Mouse (Mus musculus) embryonic facial prominence, embryonic 15.5 days (tissue): ENCODE results near the gene Sfta2. TPM values are rescaled to one million over a fixed set of nuclear protein-coding genes. Genes with fewer than 3 reads are reported as not detected.

ENCODE experiments used
- ATAC-seq: fragments of 200-750 bp; cut with Nextera tagmentation; 2 replicates; pipeline ENCODE4 v1.8.0; 2017; ENCODE audit warnings: low read depth, moderate TSS enrichment; ENCODE audit not compliant: insufficient number of reproducible peaks, low FRiP score, low TSS enrichment
- H3K27ac ChIP-seq: fragments of 300-500 bp; sonication (generic); replicated peaks from 2 replicates; pipeline ENCODE4 v1.5.1; 2015; ENCODE audit warnings: mild to moderate bottlenecking, inconsistent platforms
- H3K27me3 ChIP-seq: fragments of 300-500 bp; sonication (generic); 2 replicates; pipeline ENCODE4 v1.6.1; 2015; ENCODE audit warnings: inconsistent platforms
- H3K36me3 ChIP-seq: fragments of 300-500 bp; sonication (generic); 2 replicates; pipeline ENCODE4 v1.6.1; 2015; ENCODE audit warnings: mild to moderate bottlenecking, inconsistent platforms
- H3K4me1 ChIP-seq: fragments of 300-500 bp; sonication (generic); 2 replicates; pipeline ENCODE4 v1.6.1; 2015; ENCODE audit warnings: inconsistent platforms
- H3K4me2 ChIP-seq: fragments of 300-500 bp; sonication (generic); replicated peaks from 2 replicates; pipeline ENCODE4 v1.6.1; 2015; ENCODE audit warnings: mild to moderate bottlenecking, inconsistent platforms
- H3K4me3 ChIP-seq: fragments of 300-500 bp; sonication (generic); replicated peaks from 2 replicates; pipeline ENCODE4 v1.5.1; 2015; ENCODE audit warnings: mild to moderate bottlenecking, inconsistent platforms
- H3K9ac ChIP-seq: fragments of 300-500 bp; sonication (generic); 2 replicates; pipeline ENCODE4 v1.6.1; 2015; ENCODE audit warnings: inconsistent platforms
- H3K9me3 ChIP-seq: fragments of 300-500 bp; sonication (generic); replicated peaks from 2 replicates; pipeline ENCODE4 v1.6.1; 2016; ENCODE audit warnings: inconsistent platforms
- WGBS: fragments of 180-500 bp; shearing (Covaris S2); methylation state at CpG from one replicate; pipeline ENCODE4 v1.1.7; 2015; 5-methylcytosine and 5-hydroxymethylcytosine counted together
- polyA plus RNA-seq: library from polyadenylated mRNA; unstranded; fragments of >200 nt; fragmentation: Nextera tagmentation; extraction: Ambion mirVana; gene quantifications from 2 replicates; pipeline ENCODE4 v1.2.1, GENCODE M21; 2015

Sfta2 gene
- polyA plus RNA-seq, 1 experiment from 2014 or later: 0.81 TPM

- peaks cover 5% of the 10 kb centered on the region; the same call in 1 of the 2 replicates for H3K4me1 ChIP-seq
- no peaks in the 10 kb centered on the region for H3K27me3 ChIP-seq
- H3K9me3 ChIP-seq: no peaks in the 10 kb centered on the region
- H3K4me2 ChIP-seq: no peak overlapping the region; the same call in 1 of the 2 replicates
- no peak for ATAC-seq
- H3K9ac ChIP-seq: no peak overlapping the region
- H3K4me3 ChIP-seq: no peak overlapping the region
- WGBS: 77% methylated on average over 6 of the region's 6 CpGs
- H3K27ac ChIP-seq: peak overlapping the region; percentile 5; the same call in 1 of the 2 replicates
- H3K36me3 ChIP-seq: no peaks in the 10 kb centered on the region
These were observed 38.0 kb downstream of the Sfta2 start for GRCm38 (mm10) chr17:35639352-35639751.

GRCm38 (mm10) chr17:35643609-35644236 lies 42.4 kb downstream of the Sfta2 start, which contains the start of gene Mucl3:
Mucl3 (minus strand) TSS chr17:35643695.
- H3K27me3 ChIP-seq: no peaks in the 10 kb centered on the region
- no peak within 1 kb of the TSS for H3K27ac ChIP-seq
- no peaks in the 10 kb centered on the region for H3K9me3 ChIP-seq
- no peaks in the 10 kb centered on the region for H3K36me3 ChIP-seq
- no peaks in the 10 kb centered on the region for H3K4me1 ChIP-seq
- H3K4me2 ChIP-seq: no peak within 1 kb of the TSS
- no peak within 1 kb of the TSS for H3K4me3 ChIP-seq
- 70% methylated on average over 13 of the region's 13 CpGs for WGBS
- H3K9ac ChIP-seq: no peak within 1 kb of the TSS
- ATAC-seq: no peak

DNA sequence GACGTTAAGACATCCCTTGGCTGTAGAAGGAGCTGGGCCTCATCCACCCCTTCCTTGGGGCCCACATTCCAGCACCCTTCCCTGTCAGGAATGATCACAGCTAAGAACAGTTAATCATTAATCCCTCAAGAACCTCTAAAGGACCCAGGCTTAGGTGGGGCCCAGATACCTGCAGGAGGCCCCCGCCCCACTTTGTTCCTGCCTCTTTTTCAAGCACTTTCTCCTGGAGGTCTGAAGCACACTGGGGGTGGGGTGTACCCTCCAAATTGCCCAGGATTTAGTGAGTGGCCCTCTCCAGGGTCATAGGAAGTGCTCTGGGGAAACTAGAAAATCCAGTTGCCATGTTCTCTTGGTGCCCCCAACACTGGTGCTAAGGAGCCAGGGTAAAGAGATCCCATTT lies 48.1 kb downstream of the Sfta2 start:
- Histone ChIP-seq H3K9ac (no peak overlapping the region), H3K27me3 (no peaks in the 10 kb centered on the region), H3K4me1 (0 out of 2 replicates have a peak, but pooled peaks cover 4% of the 10 kb centered on the region), H3K27ac (no peak overlapping the region), H3K36me3 (no peaks in the 10 kb centered on the region), H3K4me3 (no peak overlapping the region), H3K4me2 (no peak overlapping the region), H3K9me3 (no peaks in the 10 kb centered on the region)
- no peak for ATAC-seq
- 43% methylated on average over 2 of the region's 2 CpGs for WGBS

DNA sequence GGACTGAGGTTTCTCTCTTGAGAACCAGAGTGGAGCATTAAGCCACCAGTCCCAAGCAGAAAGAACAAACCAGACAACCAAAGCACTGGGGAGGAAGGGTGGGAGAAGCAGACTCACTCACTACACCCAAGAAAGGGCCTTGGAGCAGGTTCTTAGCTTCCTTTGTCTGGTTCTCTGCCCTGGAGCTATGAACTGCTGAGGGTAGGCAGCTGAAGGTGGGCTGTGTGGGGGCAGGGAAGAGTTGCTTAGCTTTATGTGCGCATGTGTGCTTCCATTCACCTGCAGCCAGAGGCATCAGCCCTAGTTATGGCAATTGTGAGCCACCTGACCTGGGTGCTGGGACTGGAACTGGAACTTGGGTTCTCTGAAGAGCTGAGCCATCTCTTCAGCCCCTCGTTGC lies 51.7 kb downstream of the Sfta2 start:
- Histone ChIP-seq H3K9ac (no peak overlapping the region), H3K4me2 (no peak overlapping the region), H3K27me3 (no peaks in the 10 kb centered on the region), H3K27ac (no peak overlapping the region), H3K36me3 (peaks cover 32% of the 10 kb centered on the region), H3K4me3 (no peak overlapping the region), H3K9me3 (no peaks in the 10 kb centered on the region), H3K4me1 (0 out of 2 replicates have a peak, but pooled peaks cover 4% of the 10 kb centered on the region)
- 54% methylated on average over 2 of the region's 2 CpGs for WGBS
- ATAC-seq: no peak

- Histone ChIP-seq H3K4me3 (peak overlapping the region; percentile 10; the same call in 1 of the 2 replicates), H3K4me2 (no peak overlapping the region), H3K4me1 (peaks cover 19% of the 10 kb centered on the region), H3K36me3 (peaks cover 56% of the 10 kb centered on the region), H3K9me3 (no peaks in the 10 kb centered on the region), H3K27ac (no peak overlapping the region), H3K9ac (0 out of 2 replicates have a peak overlapping the region, but pooled peaks have one; percentile 6), H3K27me3 (no peaks in the 10 kb centered on the region)
- 77% methylated on average over 17 of the region's 17 CpGs for WGBS
- no peak for ATAC-seq
These were observed 64.7 kb downstream of the Sfta2 start for GRCm38 (mm10) chr17:35665957-35666515.

- ATAC-seq: peak; percentile 35
- H3K27ac ChIP-seq: peak overlapping the region; percentile 75
- no peaks in the 10 kb centered on the region for H3K9me3 ChIP-seq
- H3K4me1 ChIP-seq: peaks cover 19% of the 10 kb centered on the region
- H3K27me3 ChIP-seq: no peaks in the 10 kb centered on the region
- peak overlapping the region; percentile 91 for H3K9ac ChIP-seq
- H3K36me3 ChIP-seq: peaks cover 48% of the 10 kb centered on the region
- WGBS: 2% methylated on average over 13 of the region's 13 CpGs
- H3K4me2 ChIP-seq: peak overlapping the region; percentile 90
- peak overlapping the region; percentile 68 for H3K4me3 ChIP-seq
These were observed 65.5 kb downstream of the Sfta2 start for GRCm38 (mm10) chr17:35666851-35667256.

- peaks cover 46% of the 10 kb centered on the region for H3K36me3 ChIP-seq
- WGBS: under 1% methylated on average over 61 of the region's 61 CpGs
- peak; percentile 86 for ATAC-seq
These were observed 66.2 kb downstream of the Sfta2 start, which contains the start of gene Vars2 for GRCm38 (mm10) chr17:35667334-35668065. Vars2 (minus strand) TSS chr17:35667592.

DNA sequence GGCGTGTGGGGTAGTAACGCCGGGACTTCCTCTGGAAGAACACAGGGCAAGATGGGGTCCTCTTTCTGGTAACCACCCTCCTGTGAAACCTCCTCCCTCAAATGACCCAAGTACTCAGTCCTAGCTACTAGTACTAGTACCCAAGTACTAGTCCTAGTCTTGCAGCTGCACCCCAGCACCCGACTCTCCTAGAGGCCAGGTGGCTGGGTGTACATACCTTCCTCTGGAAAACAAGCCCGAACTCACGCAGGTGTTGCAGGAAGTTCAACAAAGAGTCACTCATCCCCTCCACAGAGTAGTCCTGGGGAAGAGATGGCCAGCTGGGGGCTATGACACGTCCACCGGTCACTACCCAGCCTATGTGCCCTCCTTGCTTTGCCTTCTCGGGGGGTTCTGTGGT lies 68.4 kb downstream of the Sfta2 start:
- WGBS: 90% methylated on average over 9 of the region's 9 CpGs

More at GRCm38 (mm10) chr17:35667334-35668065, 66.2 kb downstream of the Sfta2 start, which contains the start of gene Vars2:
- peak within 1 kb of the TSS; percentile 91 for H3K9ac ChIP-seq
- no peaks in the 10 kb centered on the region for H3K9me3 ChIP-seq
- H3K4me3 ChIP-seq: peak within 1 kb of the TSS; percentile 68
- H3K4me1 ChIP-seq: peaks cover 21% of the 10 kb centered on the region
- H3K27me3 ChIP-seq: no peaks in the 10 kb centered on the region
- H3K4me2 ChIP-seq: peak within 1 kb of the TSS; percentile 90
- peak within 1 kb of the TSS; percentile 75 for H3K27ac ChIP-seq

GRCm38 (mm10) chr17:35671846-35672245 lies 70.5 kb downstream of the Sfta2 start:
- 87% methylated on average over 6 of the region's 6 CpGs for WGBS
- Histone ChIP-seq H3K4me1 (peaks cover 19% of the 10 kb centered on the region), H3K27ac (no peak overlapping the region), H3K9ac (no peak overlapping the region), H3K4me2 (no peak overlapping the region), H3K4me3 (no peak overlapping the region), H3K27me3 (no peaks in the 10 kb centered on the region), H3K36me3 (0 out of 2 replicates have a peak, but pooled peaks cover 17% of the 10 kb centered on the region), H3K9me3 (no peaks in the 10 kb centered on the region)
- ATAC-seq: no peak

More for the DNA sequence above, 68.4 kb downstream of the Sfta2 start:
- Histone ChIP-seq H3K4me1 (peaks cover 28% of the 10 kb centered on the region), H3K9me3 (no peaks in the 10 kb centered on the region), H3K27ac (no peak overlapping the region), H3K36me3 (peaks cover 26% of the 10 kb centered on the region), H3K27me3 (no peaks in the 10 kb centered on the region), H3K4me3 (no peak overlapping the region), H3K9ac (no peak overlapping the region), H3K4me2 (no peak overlapping the region)
- ATAC-seq: no peak

DNA sequence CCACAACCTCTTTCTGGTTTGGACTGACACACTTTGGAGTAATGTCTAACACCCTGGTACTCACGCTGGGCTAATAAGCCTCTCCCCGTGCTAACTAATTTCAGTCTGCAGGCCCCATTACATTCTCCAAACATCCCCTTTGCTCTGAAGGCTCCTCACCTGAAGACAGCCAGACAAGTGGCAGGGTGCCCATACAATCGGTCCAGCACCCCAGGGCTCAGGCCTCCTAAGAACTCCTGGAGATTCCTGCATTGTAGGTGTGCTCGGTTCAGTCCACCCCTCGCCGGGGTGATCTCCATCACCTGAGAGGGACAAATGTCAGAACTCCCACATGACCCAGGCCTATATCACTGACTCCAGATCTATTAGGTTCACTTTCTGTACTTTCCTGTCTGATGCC lies 71.2 kb downstream of the Sfta2 start:
- Histone ChIP-seq H3K9ac (no peak overlapping the region), H3K9me3 (no peaks in the 10 kb centered on the region), H3K4me1 (peaks cover 17% of the 10 kb centered on the region), H3K27ac (no peak overlapping the region), H3K4me2 (no peak overlapping the region; the same call in 1 of the 2 replicates), H3K4me3 (peak overlapping the region; percentile 71), H3K36me3 (0 out of 2 replicates have a peak, but pooled peaks cover 17% of the 10 kb centered on the region), H3K27me3 (no peaks in the 10 kb centered on the region)
- 92% methylated on average over 6 of the region's 6 CpGs for WGBS
- ATAC-seq: no peak
